Comparison of ENCODE assay signal across 19 mouse cellular contexts in the genomic region with DNA sequence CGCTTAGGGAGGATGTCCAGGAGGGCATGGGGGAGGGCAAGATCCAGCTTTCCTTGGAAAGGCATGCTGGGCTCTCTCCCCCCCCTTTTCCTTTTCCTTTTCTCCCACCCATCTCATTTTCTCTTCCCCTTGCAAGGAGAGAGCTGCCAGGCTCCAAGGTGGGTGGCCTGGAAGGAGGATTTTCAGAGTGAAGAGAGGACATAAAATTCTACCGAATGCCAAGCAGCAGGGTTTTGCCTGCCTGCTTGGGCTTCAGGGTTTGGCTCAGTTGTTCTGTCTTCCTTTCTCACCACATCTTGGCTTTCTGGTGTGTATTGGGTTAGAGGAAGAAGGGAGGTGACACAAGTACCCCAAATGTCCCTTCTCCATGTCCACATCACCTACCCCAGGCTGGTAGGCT. TPM values are rescaled to one million over a fixed set of nuclear protein-coding genes. Genes with fewer than 3 reads are reported as not detected.
DNase-seq lines count a peak whose midpoint lies in the region; ATAC-seq and TF ChIP-seq lines count a peak whose summit lies in the region.
"Had no signal": no experiment of that assay in that cellular context is flagged by ENCODE, and none has a peak within 500 bp of the region (broad histone marks: within the 10 kb centered on the region; RNA-seq: fewer than 3 reads in every experiment).

No protein-coding gene starts in this region.

- DNase-seq in cerebellum, adult 2 months, result no peak
- no peak for DNase-seq in cerebellum, postnatal 36 days
- no peak for DNase-seq in hindbrain, postnatal 0 days (ENCODE audit: low spot score)
- DNase-seq in brain, adult 2 months (ENCODE audit: low read depth, low spot score), result peak; percentile 70
- DNase-seq in adrenal gland, adult 8-10 months, result no peak
- DNase-seq: adrenal gland, postnatal 14 days; forebrain, postnatal 0 days; gastrocnemius, postnatal 36 days; heart, adult 11 months; heart, postnatal 36 days had no signal

- no peaks in the 10 kb centered on the region for H3K36me3 ChIP-seq in hindbrain, embryonic 13.5 days
- no peaks in the 10 kb centered on the region for H3K36me3 ChIP-seq in hindbrain, postnatal 0 days (ENCODE audit: insufficient read depth, low read length)
- H3K36me3 ChIP-seq in midbrain, embryonic 13.5 days, result no peaks in the 10 kb centered on the region
- H3K36me3 ChIP-seq in midbrain, embryonic 16.5 days (ENCODE audit: control insufficient read depth, insufficient read depth, low read length), result no peaks in the 10 kb centered on the region
- H3K36me3 ChIP-seq: embryonic facial prominence, embryonic 12.5 days; heart, embryonic 13.5 days; hindbrain, embryonic 12.5 days had no signal

- WGBS in cerebellum, adult 2 months, result 12% methylated on average over 2 of the region's 2 CpGs
- 63% methylated on average over 2 of the region's 2 CpGs for WGBS in hindbrain, embryonic 13.5 days
- 53% methylated on average over 2 of the region's 2 CpGs for WGBS in hindbrain, postnatal 0 days
- WGBS in midbrain, embryonic 13.5 days, result 65% methylated on average over 2 of the region's 2 CpGs
- WGBS in midbrain, embryonic 16.5 days, result 65% methylated on average over 2 of the region's 2 CpGs

- H3K9ac ChIP-seq in hindbrain, embryonic 13.5 days, result 0 out of 2 replicates have a peak overlapping the region, but pooled peaks have one; percentile 13
- H3K9ac ChIP-seq in hindbrain, postnatal 0 days (replicated peaks; ENCODE audit: low read length), result no peak overlapping the region
- H3K9ac ChIP-seq in midbrain, embryonic 13.5 days (replicated peaks), result 0 out of 2 replicates have a peak overlapping the region, but pooled peaks have one; percentile 36
- no peak overlapping the region for H3K9ac ChIP-seq in midbrain, embryonic 16.5 days (ENCODE audit: low read depth, low read length)
- H3K9ac ChIP-seq: embryonic facial prominence, embryonic 12.5 days; forebrain, postnatal 0 days; heart, embryonic 13.5 days; hindbrain, embryonic 12.5 days had no signal

- no peak overlapping the region for H3K4me2 ChIP-seq in hindbrain, embryonic 13.5 days
- H3K4me2 ChIP-seq in hindbrain, postnatal 0 days (ENCODE audit: low read depth, low read length), result no peak overlapping the region
- H3K4me2 ChIP-seq in midbrain, embryonic 13.5 days (replicated peaks), result no peak overlapping the region
- no peak overlapping the region for H3K4me2 ChIP-seq in midbrain, embryonic 16.5 days (ENCODE audit: low read length)
- H3K4me2 ChIP-seq: embryonic facial prominence, embryonic 12.5 days; heart, embryonic 13.5 days; hindbrain, embryonic 12.5 days had no signal

- H3K4me3 ChIP-seq in cerebellum, adult 2 months (replicated peaks; ENCODE audit: insufficient read depth, low read depth, low read length), result no peak overlapping the region
- H3K4me3 ChIP-seq in hindbrain, embryonic 13.5 days, result no peak overlapping the region
- no peak overlapping the region for H3K4me3 ChIP-seq in hindbrain, postnatal 0 days (ENCODE audit: low read length)
- H3K4me3 ChIP-seq in midbrain, embryonic 13.5 days (replicated peaks), result no peak overlapping the region
- H3K4me3 ChIP-seq in midbrain, embryonic 16.5 days (ENCODE audit: low read depth, low read length), result no peak overlapping the region
- H3K4me3 ChIP-seq: embryonic facial prominence, embryonic 12.5 days; heart, embryonic 13.5 days; hindbrain, embryonic 12.5 days had no signal

- peaks cover 61% of the 10 kb centered on the region for H3K4me1 ChIP-seq in cerebellum, adult 2 months (ENCODE audit: control insufficient read depth, insufficient read depth, low read length)
- peaks cover 43% of the 10 kb centered on the region for H3K4me1 ChIP-seq in hindbrain, embryonic 13.5 days (replicated peaks)
- peaks cover 5% of the 10 kb centered on the region for H3K4me1 ChIP-seq in hindbrain, postnatal 0 days (ENCODE audit: insufficient read depth, low read length)
- H3K4me1 ChIP-seq in midbrain, embryonic 13.5 days (replicated peaks), result peaks cover 47% of the 10 kb centered on the region
- H3K4me1 ChIP-seq in midbrain, embryonic 16.5 days (ENCODE audit: control insufficient read depth, insufficient read depth, low read length), result peaks cover 30% of the 10 kb centered on the region
- H3K4me1 ChIP-seq: embryonic facial prominence, embryonic 12.5 days; heart, embryonic 13.5 days had no signal

- H3K27me3 ChIP-seq in cerebellum, adult 2 months (ENCODE audit: control insufficient read depth, insufficient read depth, low read length), result no peaks in the 10 kb centered on the region
- H3K27me3 ChIP-seq in hindbrain, embryonic 13.5 days, result 0 out of 2 replicates have a peak, but pooled peaks cover 4% of the 10 kb centered on the region
- H3K27me3 ChIP-seq in hindbrain, postnatal 0 days (ENCODE audit: insufficient read depth, low read length), result no peaks in the 10 kb centered on the region
- no peaks in the 10 kb centered on the region for H3K27me3 ChIP-seq in midbrain, embryonic 13.5 days
- H3K27me3 ChIP-seq in midbrain, embryonic 16.5 days (ENCODE audit: control insufficient read depth, insufficient read depth, low read depth, low read length), result no peaks in the 10 kb centered on the region
- H3K27me3 ChIP-seq: embryonic facial prominence, embryonic 12.5 days; hindbrain, embryonic 12.5 days had no signal

- H3K9me3 ChIP-seq in hindbrain, embryonic 13.5 days, result no peaks in the 10 kb centered on the region
- no peaks in the 10 kb centered on the region for H3K9me3 ChIP-seq in hindbrain, postnatal 0 days (ENCODE audit: low read length)
- no peaks in the 10 kb centered on the region for H3K9me3 ChIP-seq in midbrain, embryonic 13.5 days
- no peaks in the 10 kb centered on the region for H3K9me3 ChIP-seq in midbrain, embryonic 16.5 days (replicated peaks; ENCODE audit: control insufficient read depth, low read length, poor library complexity, severe bottlenecking)
- H3K9me3 ChIP-seq: embryonic facial prominence, embryonic 12.5 days; heart, embryonic 13.5 days; hindbrain, embryonic 12.5 days had no signal

- ATAC-seq in hindbrain, embryonic 13.5 days (ENCODE audit: low FRiP score), result no peak
- ATAC-seq in hindbrain, postnatal 0 days, result no peak
- ATAC-seq in midbrain, embryonic 13.5 days, result no peak
- ATAC-seq in midbrain, embryonic 16.5 days, result no peak
- ATAC-seq: intestine, embryonic 16.5 days had no signal

- no peak for TF ChIP-seq CTCF in cerebellum, adult 2 months (IDR thresholded peaks at IDR 0.05; ENCODE audit: borderline replicate concordance, insufficient read depth, low read depth, low read length)
- no peak for TF ChIP-seq CTCF in hindbrain, postnatal 0 days (IDR thresholded peaks at IDR 0.05; ENCODE audit: low read depth)

- peak overlapping the region; percentile 87 for H3K27ac ChIP-seq in cerebellum, adult 2 months (ENCODE audit: insufficient read depth, low read length)
- no peak overlapping the region for H3K27ac ChIP-seq in hindbrain, embryonic 13.5 days
- H3K27ac ChIP-seq in hindbrain, postnatal 0 days, result no peak overlapping the region
- H3K27ac ChIP-seq in midbrain, embryonic 13.5 days, result no peak overlapping the region
- H3K27ac ChIP-seq in midbrain, embryonic 16.5 days (ENCODE audit: low read length), result no peak overlapping the region
- H3K27ac ChIP-seq: embryonic facial prominence, embryonic 12.5 days; heart, embryonic 13.5 days; hindbrain, embryonic 12.5 days had no signal

- TF ChIP-seq POLR2A in cerebellum, adult 2 months (IDR thresholded peaks at IDR 0.05; ENCODE audit: borderline replicate concordance, insufficient read depth, low read length), result no peak

RNA-seq across cellular contexts. Expression of a gene that starts 16.0 kb away (rescaled TPM):
- polyA plus RNA-seq in cerebellum, adult 2 months (2012; rRNA removed), result 173 and 187 TPM in 2 replicates
- polyA plus RNA-seq in hindbrain, embryonic 13.5 days (2015; fragmentation: Nextera tagmentation; extraction: Ambion mirVana), result 7.9 and 8.4 TPM in 2 replicates
- total RNA-seq in hindbrain, postnatal 0 days (2014; rRNA removed), result 93.4 and 114 TPM in 2 replicates
- 11.9 and 17.4 TPM in 2 replicates for polyA plus RNA-seq in hindbrain, postnatal 0 days (2015; fragmentation: Nextera tagmentation; extraction: Ambion mirVana)
- polyA plus RNA-seq in midbrain, embryonic 13.5 days (2015; fragmentation: Nextera tagmentation; extraction: Ambion mirVana), result 8.2 and 8.8 TPM in 2 replicates
- polyA plus RNA-seq in midbrain, embryonic 16.5 days (2015; fragmentation: Nextera tagmentation; extraction: Ambion mirVana), result 13.6 and 15.5 TPM in 2 replicates
- 10 to 100 TPM; 32.9 to 54.6 (median 44.5) TPM for total RNA-seq in adrenal gland, adult 8-10 months (2022)
- total RNA-seq: common myeloid progenitor, adult 5-6 weeks; MEL had no signal

RNA-seq across cellular contexts. Expression of a gene that starts 52.4 kb away (rescaled TPM):
- 0.54 and 0.57 TPM in 2 replicates for polyA plus RNA-seq in cerebellum, adult 2 months (2012; rRNA removed)
- 0.53 and 1.1 TPM in 2 replicates for polyA plus RNA-seq in hindbrain, embryonic 13.5 days (2015; fragmentation: Nextera tagmentation; extraction: Ambion mirVana)
- 6.5 and 6.8 TPM in 2 replicates for total RNA-seq in hindbrain, postnatal 0 days (2014; rRNA removed)
- 2.0 and 2.1 TPM in 2 replicates for polyA plus RNA-seq in hindbrain, postnatal 0 days (2015; fragmentation: Nextera tagmentation; extraction: Ambion mirVana)
- polyA plus RNA-seq in midbrain, embryonic 13.5 days (2015; fragmentation: Nextera tagmentation; extraction: Ambion mirVana), result 0.71 and 0.76 TPM in 2 replicates
- 1.9 and 2.0 TPM in 2 replicates for polyA plus RNA-seq in midbrain, embryonic 16.5 days (2015; fragmentation: Nextera tagmentation; extraction: Ambion mirVana)
- 1 to 10 TPM; 2.6 to 3.8 (median 3.5) TPM for total RNA-seq in adrenal gland, adult 8-10 months (2022)
- total RNA-seq: common myeloid progenitor, adult 5-6 weeks; MEL had no signal

Comparison
In these comparisons a context has a peak if more than half of its experiments do, and no peak if none do; other contexts are left out.
1. H3K9ac ChIP-seq: peak in hindbrain, embryonic 13.5 days (single experiment) and midbrain, embryonic 13.5 days (single experiment); none in hindbrain, postnatal 0 days (single experiment) and midbrain, embryonic 16.5 days (single experiment).